Mouse (Mus musculus) CH12.LX (cell line): ENCODE measurements at regions not wholly inside any gene's neighbourhood (a gene's known extent, or its start where the extent isn't known, plus 50 kb on each side); places are given as distances from the start of the nearest gene placed in this dataset.

Experiments
- BHLHE40 ChIP-seq: IDR thresholded peaks from 2 replicates; pipeline ENCODE4 v1.6.1; 2011; ENCODE audit warnings: mild to moderate bottlenecking, low read depth, low read length, improper control_type of control experiment
- CTCF ChIP-seq, 2 experiments: IDR thresholded peaks in 1 of 2; conservative IDR thresholded peaks in 1 of 2; 2 replicates each; pipeline ENCODE4 v1.5.1; 2011 to 2012; ENCODE audit warnings: low read depth in 2 of 2, low read length in 2 of 2, improper control_type of control experiment in 1 of 2, inconsistent platforms in 1 of 2, mild to moderate bottlenecking in 1 of 2, moderate library complexity in 1 of 2
- E2F4 ChIP-seq: IDR thresholded peaks from 2 replicates; pipeline ENCODE4 v1.6.1; 2011; ENCODE audit warnings: low read depth, low read length, improper control_type of control experiment; ENCODE audit not compliant: insufficient replicate concordance
- ETS1 ChIP-seq: conservative IDR thresholded peaks from 2 replicates; pipeline ENCODE4 v1.6.1; 2012; ENCODE audit warnings: low read depth, mild to moderate bottlenecking, inconsistent platforms, low read length, improper control_type of control experiment, moderate library complexity
- GABPA ChIP-seq: IDR thresholded peaks from 2 replicates; pipeline ENCODE4 v1.6.1; 2012; ENCODE audit warnings: low read depth, low read length, improper control_type of control experiment, inconsistent platforms; ENCODE audit not compliant: insufficient replicate concordance
- MAFK ChIP-seq: IDR thresholded peaks from 2 replicates; pipeline ENCODE4 v1.6.1; 2011; ENCODE audit warnings: low read length, improper control_type of control experiment; ENCODE audit not compliant: insufficient replicate concordance
- MAX ChIP-seq: IDR thresholded peaks from 2 replicates; pipeline ENCODE4 v1.6.1; 2011; ENCODE audit warnings: low read length, improper control_type of control experiment
- POLR2A ChIP-seq: IDR thresholded peaks from 2 replicates; pipeline ENCODE4 v1.6.1; 2011; ENCODE audit warnings: low read depth, mild to moderate bottlenecking, improper control_type of control experiment, low read length
- SMC3 ChIP-seq: IDR thresholded peaks from 2 replicates; pipeline ENCODE4 v1.6.1; 2011; ENCODE audit warnings: low read depth, low read length, improper control_type of control experiment
- TBP ChIP-seq: conservative IDR thresholded peaks from 2 replicates; pipeline ENCODE4 v1.6.1; 2011; ENCODE audit warnings: low read depth, low read length, improper control_type of control experiment
- TCF12 ChIP-seq: IDR thresholded peaks from 2 replicates; pipeline ENCODE4 v1.6.1; 2014; ENCODE audit warnings: low read depth, mild to moderate bottlenecking, inconsistent platforms, low read length, improper control_type of control experiment

GRCm38 (mm10) chr12:74477619-74478018, 161.4 kb upstream of the Gm11042 start:
- TF ChIP-seq CTCF (conservative IDR thresholded peaks at IDR 0.05 in 1 of 2, IDR thresholded peaks at IDR 0.05 in 1 of 2; ENCODE audit: low read depth in 2 of 2, low read length in 2 of 2) (no peak), TBP (no peak), SMC3 (no peak), MAFK (no peak), POLR2A (no peak), GABPA (no peak), E2F4 (no peak), MAX (no peak), TCF12 (no peak), ETS1 (no peak), BHLHE40 (no peak)
